Mouse (Mus musculus) lung, adult 18-20 months (tissue): ENCODE data around the gene Pnrc1.

Experiments used
- DNase-seq, 2 experiments: peaks; one replicate each; pipeline ENCODE4 v3.0.0; 2022; ENCODE audit warnings: mixed read lengths in 2 of 2

Pnrc1 gene

GRCm38 (mm10) chr4:33264979-33265726 lies 24.8 kb downstream of the Pnrc1 start:
- peak; percentile 30 to 48 for DNase-seq

DNA sequence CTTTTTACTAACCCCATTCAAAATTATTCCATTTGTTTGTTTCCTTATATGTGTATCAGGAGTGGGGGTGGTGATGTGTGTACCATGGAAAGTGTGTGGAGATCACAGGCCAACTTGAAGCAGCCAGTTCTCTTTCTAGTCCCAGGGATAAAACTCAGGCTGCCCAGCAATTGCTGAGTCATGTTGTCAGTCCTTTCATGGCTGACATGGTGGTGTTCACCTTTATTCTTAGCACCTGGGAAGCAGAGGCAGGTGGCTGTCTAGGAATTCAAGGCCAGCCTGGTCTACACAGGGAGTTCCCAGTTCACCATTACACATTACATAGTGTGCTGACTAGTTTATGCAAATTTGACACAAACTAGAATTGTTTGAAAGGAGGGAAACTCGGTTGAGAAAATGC lies 27.1 kb downstream of the Pnrc1 start:
- no peak for DNase-seq

- peak; percentile 97 to 98 for DNase-seq
Observed at GRCm38 (mm10) chr4:33261311-33261753, 28.6 kb downstream of the Pnrc1 start.

GRCm38 (mm10) chr4:33260311-33260710 lies 29.7 kb downstream of the Pnrc1 start:
- DNase-seq: no peak

GRCm38 (mm10) chr4:33257263-33257964 lies 32.5 kb downstream of the Pnrc1 start:
- DNase-seq: peak; percentile 19 to 48

GRCm38 (mm10) chr4:33254706-33255105 lies 35.3 kb downstream of the Pnrc1 start:
- no peak for DNase-seq

- DNase-seq: no peak
Observed at GRCm38 (mm10) chr4:33250867-33251266, 39.1 kb downstream of the Pnrc1 start.

DNA sequence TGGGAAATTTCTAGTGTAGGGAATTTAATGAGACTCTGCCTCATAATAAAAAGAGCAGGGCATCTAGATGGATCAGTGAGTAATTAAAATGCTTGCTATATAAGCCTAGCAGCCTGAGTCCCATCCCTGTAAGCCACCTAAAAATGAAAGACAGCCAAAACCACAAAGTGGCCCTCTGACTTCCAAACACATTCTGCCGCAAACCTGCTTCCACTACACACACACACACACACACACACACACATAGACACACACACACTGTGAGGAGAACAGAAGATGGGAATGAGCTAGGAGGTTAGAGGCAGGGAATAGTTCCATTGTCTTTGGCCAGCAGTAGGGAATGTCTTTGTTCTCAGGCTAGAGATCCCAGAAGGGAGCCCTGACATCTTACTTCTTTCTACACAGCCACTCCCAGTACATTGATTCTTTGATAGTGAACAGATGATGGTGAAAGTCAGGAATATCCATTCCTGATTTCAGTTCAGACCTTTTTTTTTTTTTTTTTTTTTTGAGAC lies 40.2 kb downstream of the Pnrc1 start:
- no peak for DNase-seq

DNA sequence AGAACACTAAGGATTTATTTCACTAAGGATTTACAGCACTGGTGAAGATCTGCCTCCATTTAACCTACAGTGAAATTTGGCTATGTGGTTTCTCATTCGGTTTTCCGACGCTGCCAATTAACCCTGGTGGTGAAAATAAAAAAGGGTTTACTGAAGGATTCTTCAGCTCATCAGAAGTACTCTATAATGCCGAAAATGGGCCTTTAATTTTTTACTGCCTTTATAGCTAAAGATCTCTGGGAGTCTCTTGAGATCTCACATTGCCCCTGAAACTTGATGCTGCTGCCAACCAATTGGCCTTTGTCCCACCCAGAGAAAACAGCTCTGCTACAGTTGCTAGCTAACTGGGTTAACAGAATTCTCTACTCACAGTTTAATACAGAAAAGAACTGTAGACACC lies 41.0 kb downstream of the Pnrc1 start:
- no peak for DNase-seq

DNA sequence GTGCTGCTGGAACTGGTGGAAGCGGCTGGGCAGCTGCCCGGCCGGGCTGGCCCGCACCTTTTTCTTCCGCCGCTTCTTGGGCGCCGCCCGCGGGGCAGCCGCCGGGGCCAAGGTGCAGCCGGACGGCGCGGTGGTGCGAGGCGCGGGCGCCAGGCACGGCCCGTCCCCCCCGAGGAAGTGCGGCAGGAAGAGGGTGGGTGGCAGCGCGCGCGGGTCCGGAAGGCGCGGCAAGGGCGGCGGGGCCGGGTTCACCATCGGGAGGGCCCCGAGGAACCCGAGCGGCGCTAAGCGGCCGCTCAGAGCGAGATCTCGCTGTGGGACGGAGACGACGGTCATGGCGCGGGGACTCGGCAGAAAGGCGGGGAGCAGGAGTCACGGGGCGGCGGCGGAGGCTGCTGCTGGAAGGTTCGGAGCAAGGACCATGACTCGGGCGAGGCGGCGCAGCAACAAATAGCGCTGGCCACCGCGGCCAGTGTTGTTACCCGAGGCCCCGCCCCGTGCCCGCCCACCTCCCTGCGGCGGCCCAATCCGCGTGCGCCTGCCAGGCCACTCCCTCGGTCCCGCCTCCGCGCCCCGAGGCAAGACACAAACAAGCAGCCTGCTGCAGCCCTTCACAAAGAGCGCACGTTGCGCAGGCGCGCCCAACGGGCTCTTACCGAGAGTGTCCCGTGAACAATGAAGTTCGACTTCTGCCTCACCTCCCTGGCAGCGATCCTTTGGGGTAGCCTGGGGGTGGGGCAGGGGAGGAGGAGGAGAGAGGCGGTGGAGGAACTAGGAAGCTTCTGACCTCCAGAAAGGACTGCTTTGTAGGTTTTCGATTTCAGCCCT lies 41.7 kb downstream of the Pnrc1 start:
- peak; percentile 99 for DNase-seq

DNA sequence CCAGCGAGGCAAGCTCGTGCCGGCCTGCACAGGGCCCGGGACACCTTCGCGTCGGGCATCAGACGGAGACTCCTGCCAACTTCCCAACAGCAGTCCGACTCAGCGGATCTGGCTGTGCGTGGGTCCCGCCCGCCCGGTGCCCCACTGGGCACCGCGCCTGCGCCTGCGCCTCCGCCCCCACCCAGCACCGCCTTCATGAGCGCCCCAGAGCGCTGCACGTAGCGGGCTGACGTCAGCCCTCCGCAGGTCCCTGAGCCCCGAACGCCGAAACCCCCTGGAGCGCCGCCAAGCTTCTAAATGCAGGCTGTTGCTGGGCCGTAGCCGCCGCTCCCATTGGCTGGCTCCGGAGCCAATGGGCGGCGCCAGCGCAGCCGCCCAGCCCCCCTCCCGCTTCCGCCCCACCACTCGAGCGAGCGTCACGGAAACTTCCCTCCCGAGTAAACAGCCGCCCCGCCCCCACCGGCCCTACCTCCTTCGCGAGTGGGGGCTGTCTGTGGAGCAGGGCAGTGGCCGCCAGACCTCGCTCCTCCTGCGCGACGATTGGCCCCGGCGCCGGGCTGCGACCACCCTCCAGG lies 42.4 kb downstream of the Pnrc1 start:
- DNase-seq: peak; percentile 99

- DNase-seq: no peak
Observed at GRCm38 (mm10) chr4:33245853-33246395, 44.0 kb downstream of the Pnrc1 start.

- peak in 1 of 2 experiments; percentile 33 for DNase-seq
Observed at GRCm38 (mm10) chr4:33243921-33244320, 46.0 kb downstream of the Pnrc1 start.

GRCm38 (mm10) chr4:33243016-33243758 lies 46.8 kb downstream of the Pnrc1 start:
- DNase-seq: no peak

GRCm38 (mm10) chr4:33242536-33242935 lies 47.4 kb downstream of the Pnrc1 start:
- peak in 1 of 2 experiments; percentile 13 for DNase-seq

DNA sequence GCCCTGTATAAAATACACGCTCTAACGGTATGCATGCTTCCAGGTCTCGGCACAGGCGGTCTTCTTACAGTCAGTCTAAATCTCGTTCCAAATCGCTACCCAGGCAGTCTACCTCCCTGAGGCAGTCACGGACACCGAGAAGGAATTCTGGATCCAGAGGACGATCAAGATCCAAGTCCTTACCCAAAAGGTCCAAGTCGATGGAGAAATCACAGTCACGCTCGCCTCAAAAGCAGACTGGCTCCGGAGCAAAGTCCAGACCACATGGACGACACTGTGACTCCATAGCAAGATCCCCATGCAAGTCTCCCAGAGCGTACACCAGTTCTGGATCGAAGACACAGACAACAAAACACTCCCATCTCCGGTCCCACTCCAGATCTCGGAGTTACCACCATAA lies 59.1 kb downstream of the Pnrc1 start:
- DNase-seq: no peak

DNA sequence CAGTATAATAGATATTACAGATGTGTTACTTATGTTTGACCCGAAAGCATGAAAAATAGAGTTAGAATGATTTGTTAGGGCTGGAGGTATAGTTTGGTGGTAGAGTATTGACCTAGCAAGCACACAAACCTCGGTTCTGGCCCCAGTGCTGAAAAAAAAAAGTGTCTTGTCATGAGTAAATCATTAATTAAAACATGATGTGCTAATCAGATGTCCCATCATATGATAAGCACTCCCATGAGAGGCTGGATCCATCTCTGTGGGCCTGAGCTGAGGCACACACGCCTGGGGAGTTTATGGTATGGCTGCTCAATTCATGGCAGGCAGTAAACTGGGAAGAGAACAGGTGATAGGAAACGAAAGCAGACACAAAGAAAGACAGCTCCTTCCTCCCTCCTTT lies 60.3 kb downstream of the Pnrc1 start:
- DNase-seq: no peak

DNA sequence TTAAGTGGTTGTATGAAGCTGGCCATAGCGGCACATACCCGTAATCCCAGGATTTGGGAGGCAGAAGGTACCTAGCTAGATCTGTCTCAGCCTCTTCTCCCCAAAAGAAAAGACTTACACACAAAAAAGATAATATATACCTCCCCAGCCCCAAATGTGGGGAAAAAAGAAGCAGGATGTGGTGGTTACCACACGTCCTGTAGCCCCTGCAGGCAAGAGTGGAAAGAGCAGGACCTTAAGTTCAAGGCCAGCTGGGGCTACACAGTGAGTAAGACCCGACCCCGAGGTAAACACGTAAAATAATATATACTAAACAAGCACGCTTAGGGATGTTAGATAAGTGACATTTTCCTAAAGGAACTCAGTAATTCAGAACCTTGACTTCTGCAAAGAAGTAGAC lies 62.8 kb downstream of the Pnrc1 start:
- no peak for DNase-seq

DNA sequence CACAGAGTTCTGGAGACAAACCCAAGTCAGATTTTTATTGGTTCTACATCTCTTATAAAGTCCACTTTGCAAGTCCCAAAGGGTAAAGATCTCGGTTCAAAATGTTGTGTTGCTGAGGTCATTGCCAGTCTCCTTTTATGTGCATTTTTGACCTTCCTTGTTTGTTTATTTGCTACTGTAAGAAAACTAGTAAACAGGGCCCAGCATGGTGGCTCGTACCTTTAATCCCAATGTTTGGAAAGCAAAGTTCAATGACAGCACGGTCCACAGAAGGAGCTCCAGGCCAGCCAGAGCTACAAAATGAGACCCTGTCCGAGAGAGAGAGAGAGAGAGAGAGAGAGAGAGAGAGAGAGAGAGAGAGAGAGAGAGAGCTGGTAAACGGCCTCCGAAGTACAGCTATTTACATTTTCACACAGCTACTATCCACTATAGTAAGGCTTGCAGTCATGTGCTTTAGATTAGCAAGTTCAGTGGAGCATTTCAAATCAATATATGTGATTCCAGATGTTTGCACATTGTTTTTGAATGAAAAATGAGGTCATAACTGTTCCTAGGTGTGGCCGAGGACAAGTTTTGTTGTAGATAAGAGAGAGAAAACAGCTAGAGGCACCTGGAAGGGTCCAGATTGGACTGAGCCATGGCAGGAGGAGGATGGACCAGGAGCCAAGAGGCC lies 65.8 kb downstream of the Pnrc1 start:
- no peak for DNase-seq

- no peak for DNase-seq
Observed at GRCm38 (mm10) chr4:33221847-33222246, 68.1 kb downstream of the Pnrc1 start.
